Mouse (Mus musculus) spleen, adult 2 months (tissue): ENCODE measurements around the gene Cfap298.

ENCODE experiments used
- CTCF ChIP-seq: fragments of 200-500 bp; IDR thresholded peaks from 2 replicates; pipeline ENCODE4 v1.5.1; 2011; ENCODE audit warnings: mild to moderate bottlenecking, inconsistent platforms; ENCODE audit not compliant: insufficient read depth, insufficient read length, insufficient replicate concordance; ENCODE audit errors: extremely low read depth
- POLR2A ChIP-seq: fragments of 200-500 bp; IDR thresholded peaks from 2 replicates; pipeline ENCODE4 v1.6.1; 2011; ENCODE audit warnings: low read depth, low read length, inconsistent platforms

- TF ChIP-seq POLR2A (no peak), CTCF (no peak)
Observed at GRCm38 (mm10) chr16:90917156-90917555, 17.8 kb downstream of the Cfap298 start.
